In genomic region chr8:109863398-109863797, GRCm38 (mm10) we compare ENCODE assay signal across 8 mouse cellular contexts. TPM values are rescaled to one million over a fixed set of nuclear protein-coding genes. Genes with fewer than 3 reads are reported as not detected.
A peak's percentile ranks its signal among the peaks of the same experiment; 100 is the strongest.
DNase-seq lines count a peak whose midpoint lies in the region; ATAC-seq lines count a peak whose summit lies in the region.

No protein-coding gene starts in this region.

- no peak for ATAC-seq in embryonic facial prominence, embryonic 14.5 days (ENCODE audit: low read depth)
- ATAC-seq in erythroblast, adult 5-6 weeks (replicated peaks; ENCODE audit: low FRiP score, poor library complexity, severe bottlenecking), result peak; percentile 38
- no peak for ATAC-seq in frontal cortex, adult (ENCODE audit: low TSS enrichment)

- H3K36me3 ChIP-seq in embryonic facial prominence, embryonic 14.5 days (ENCODE audit: control insufficient read depth, insufficient read depth, low read length), result peaks cover 47% of the 10 kb centered on the region
- peaks cover 57% of the 10 kb centered on the region for H3K36me3 ChIP-seq in embryonic facial prominence, embryonic 10.5 days (replicated peaks)

- no peak overlapping the region for H3K4me3 ChIP-seq in embryonic facial prominence, embryonic 14.5 days (ENCODE audit: low read depth, low read length)
- H3K4me3 ChIP-seq in embryonic facial prominence, embryonic 10.5 days, result no peak overlapping the region

- H3K9ac ChIP-seq in embryonic facial prominence, embryonic 14.5 days (ENCODE audit: low read depth, low read length), result no peak overlapping the region

- WGBS in embryonic facial prominence, embryonic 14.5 days, result 73% methylated on average over 2 of the region's 2 CpGs
- WGBS in embryonic facial prominence, embryonic 10.5 days, result 83% methylated on average over 2 of the region's 2 CpGs

- peak; percentile 20 for DNase-seq in embryonic facial prominence, embryonic 14.5 days (ENCODE audit: low spot score)
- no peak for DNase-seq in embryonic facial prominence, embryonic 10.5 days (ENCODE audit: low spot score)
- DNase-seq in kidney, postnatal 25 days, result peak; percentile 69 to 71
- DNase-seq in monocyte, adult 2 months (ENCODE audit: low read depth in 1 of 2, low spot score in 2 of 2), result peak; percentile 43 to 52
- no peak for DNase-seq in testis, postnatal 14 days (ENCODE audit: low spot score)
- no peak for DNase-seq in left cerebral cortex, adult 18-20 months (ENCODE audit: low spot score in 2 of 2)

- H3K27me3 ChIP-seq in embryonic facial prominence, embryonic 14.5 days (replicated peaks; ENCODE audit: control insufficient read depth, insufficient read depth, low read length), result no peaks in the 10 kb centered on the region
- H3K27me3 ChIP-seq in embryonic facial prominence, embryonic 10.5 days (replicated peaks; ENCODE audit: low read depth, poor library complexity, severe bottlenecking), result no peaks in the 10 kb centered on the region

- no peak overlapping the region for H3K4me2 ChIP-seq in embryonic facial prominence, embryonic 14.5 days (ENCODE audit: low read depth, low read length)

- no peaks in the 10 kb centered on the region for H3K9me3 ChIP-seq in embryonic facial prominence, embryonic 14.5 days (ENCODE audit: control insufficient read depth, low read length)
- H3K9me3 ChIP-seq in embryonic facial prominence, embryonic 10.5 days, result no peaks in the 10 kb centered on the region

- no peak overlapping the region for H3K27ac ChIP-seq in embryonic facial prominence, embryonic 14.5 days (replicated peaks; ENCODE audit: low read depth, low read length)
- H3K27ac ChIP-seq in embryonic facial prominence, embryonic 10.5 days (replicated peaks), result no peak overlapping the region

- no peaks in the 10 kb centered on the region; the same call in 1 of the 2 replicates for H3K4me1 ChIP-seq in embryonic facial prominence, embryonic 14.5 days (ENCODE audit: control insufficient read depth, insufficient read depth, low read length)
- peaks cover 8% of the 10 kb centered on the region for H3K4me1 ChIP-seq in embryonic facial prominence, embryonic 10.5 days

RNA-seq across cellular contexts. Expression of gene Phlpp2, which starts 4.9 kb away (rescaled TPM):
- polyA plus RNA-seq in embryonic facial prominence, embryonic 14.5 days (2014; fragmentation: Nextera tagmentation; extraction: Ambion mirVana), result 2.8 and 2.9 TPM in 2 replicates
- 2.7 and 2.9 TPM in 2 replicates for polyA plus RNA-seq in embryonic facial prominence, embryonic 10.5 days (2016; fragmentation: Nextera tagmentation; extraction: Ambion mirVana)
- 32.1 and 41.6 TPM in 2 replicates for total RNA-seq in erythroblast, adult 5-6 weeks (2015; ENCODE audit: low replicate concordance)
- 63.2 and 70.5 TPM in 2 replicates for total RNA-seq in erythroblast, adult 5-6 weeks (2017; ENCODE audit: low replicate concordance)
- 10 to 100 TPM; 34.3 to 37.3 TPM for total RNA-seq in left cerebral cortex, adult 18-20 months (2021)

Comparison
In these comparisons a context has a peak if more than half of its experiments do, and no peak if none do; other contexts are left out.
1. DNase-seq: peak in embryonic facial prominence, embryonic 14.5 days (single experiment), kidney, postnatal 25 days (2 of 2) and monocyte, adult 2 months (2 of 2); none in embryonic facial prominence, embryonic 10.5 days (single experiment), testis, postnatal 14 days (single experiment) and left cerebral cortex, adult 18-20 months (0 of 2).